In genomic region chr1:172509983-172510382, GRCm38 (mm10) we compare ENCODE assay signal across 16 mouse cellular contexts. TPM values are rescaled to one million over a fixed set of nuclear protein-coding genes. Genes with fewer than 3 reads are reported as not detected.
DNase-seq lines count a peak whose midpoint lies in the region; ATAC-seq and TF ChIP-seq lines count a peak whose summit lies in the region.
"Had no signal": no experiment of that assay in that cellular context is flagged by ENCODE, and none has a peak within 500 bp of the region (broad histone marks: within the 10 kb centered on the region; RNA-seq: fewer than 3 reads in every experiment).

No protein-coding gene starts in this region.

- peaks cover 45% of the 10 kb centered on the region for H3K36me3 ChIP-seq in heart, embryonic 13.5 days
- H3K36me3 ChIP-seq in lung, embryonic 14.5 days (ENCODE audit: insufficient read depth): peaks cover 41% of the 10 kb centered on the region
- H3K36me3 ChIP-seq in intestine, postnatal 0 days (ENCODE audit: control insufficient read depth, insufficient read depth): peaks cover 38% of the 10 kb centered on the region
- H3K36me3 ChIP-seq in stomach, embryonic 16.5 days (ENCODE audit: control insufficient read depth, insufficient read depth, low read length): peaks cover 14% of the 10 kb centered on the region

- H3K27ac ChIP-seq in heart, embryonic 13.5 days (replicated peaks): peak overlapping the region; percentile 37; the same call in 1 of the 2 replicates
- H3K27ac ChIP-seq in lung, embryonic 14.5 days (ENCODE audit: low read depth): peak overlapping the region; percentile 86
- H3K27ac ChIP-seq in intestine, postnatal 0 days (ENCODE audit: low read depth, low read length): peak overlapping the region; percentile 41; the same call in 1 of the 2 replicates
- H3K27ac ChIP-seq in stomach, embryonic 16.5 days (ENCODE audit: low read length): peak overlapping the region; percentile 88

- no peak overlapping the region for H3K9ac ChIP-seq in heart, embryonic 13.5 days
- no peak overlapping the region for H3K9ac ChIP-seq in lung, embryonic 14.5 days
- H3K9ac ChIP-seq in intestine, postnatal 0 days (ENCODE audit: low read depth, low read length): no peak overlapping the region
- peak overlapping the region; percentile 37; the same call in 1 of the 2 replicates for H3K9ac ChIP-seq in stomach, embryonic 16.5 days (ENCODE audit: low read length)

- H3K9me3 ChIP-seq in heart, embryonic 13.5 days: no peaks in the 10 kb centered on the region
- H3K9me3 ChIP-seq in lung, embryonic 14.5 days (ENCODE audit: low read depth, low read length): no peaks in the 10 kb centered on the region
- no peaks in the 10 kb centered on the region for H3K9me3 ChIP-seq in intestine, postnatal 0 days (ENCODE audit: control insufficient read depth)
- no peaks in the 10 kb centered on the region for H3K9me3 ChIP-seq in stomach, embryonic 16.5 days (replicated peaks; ENCODE audit: control insufficient read depth, low read length)

- no peak for ATAC-seq in heart, embryonic 13.5 days (ENCODE audit: extremely low read depth, insufficient number of reproducible peaks, low FRiP score, low TSS enrichment)
- ATAC-seq in lung, embryonic 14.5 days (ENCODE audit: insufficient read depth): peak; percentile 21
- peak; percentile 37 for ATAC-seq in intestine, postnatal 0 days
- peak; percentile 64 for ATAC-seq in stomach, embryonic 16.5 days (ENCODE audit: insufficient read depth, low FRiP score)

- peaks cover 90% of the 10 kb centered on the region for H3K4me1 ChIP-seq in heart, embryonic 13.5 days
- peaks cover 22% of the 10 kb centered on the region for H3K4me1 ChIP-seq in lung, embryonic 14.5 days (ENCODE audit: insufficient read depth)
- peaks cover 5% of the 10 kb centered on the region; the same call in 1 of the 2 replicates for H3K4me1 ChIP-seq in intestine, postnatal 0 days (replicated peaks; ENCODE audit: control insufficient read depth, insufficient read depth, low read length)
- peaks cover 34% of the 10 kb centered on the region for H3K4me1 ChIP-seq in stomach, embryonic 16.5 days (ENCODE audit: control insufficient read depth, insufficient read depth, low read length)

- no peaks in the 10 kb centered on the region for H3K27me3 ChIP-seq in heart, embryonic 13.5 days (replicated peaks)
- no peaks in the 10 kb centered on the region for H3K27me3 ChIP-seq in lung, embryonic 14.5 days (ENCODE audit: insufficient read depth, low read length)
- no peaks in the 10 kb centered on the region for H3K27me3 ChIP-seq in intestine, postnatal 0 days (replicated peaks; ENCODE audit: control insufficient read depth, insufficient read depth, low read length)
- no peaks in the 10 kb centered on the region for H3K27me3 ChIP-seq in stomach, embryonic 16.5 days (ENCODE audit: control insufficient read depth, insufficient read depth, low read length)

- 46% methylated on average over 8 of the region's 8 CpGs for WGBS in heart, embryonic 13.5 days
- 40% methylated on average over 8 of the region's 8 CpGs for WGBS in lung, embryonic 14.5 days
- 29% methylated on average over 8 of the region's 8 CpGs for WGBS in intestine, postnatal 0 days
- 40% methylated on average over 8 of the region's 8 CpGs for WGBS in stomach, embryonic 16.5 days

- no peak overlapping the region for H3K4me2 ChIP-seq in heart, embryonic 13.5 days
- peak overlapping the region; percentile 48 for H3K4me2 ChIP-seq in lung, embryonic 14.5 days
- peak overlapping the region; percentile 54 for H3K4me2 ChIP-seq in intestine, postnatal 0 days (replicated peaks; ENCODE audit: low read depth)
- peak overlapping the region; percentile 42 for H3K4me2 ChIP-seq in stomach, embryonic 16.5 days (ENCODE audit: low read depth, low read length)

- DNase-seq in heart, postnatal 14 days: no peak
- peak; percentile 47 for DNase-seq in lung, embryonic 14.5 days
- DNase-seq in lung, postnatal 36 days: no peak
- DNase-seq in adrenal gland, adult 18-20 months (ENCODE audit: low spot score in 2 of 2): no peak
- no peak for DNase-seq in adrenal gland, postnatal 4 days (ENCODE audit: low spot score in 2 of 2)
- DNase-seq: adrenal gland, adult 2 months; cerebellum, adult 9-10 months; embryo, embryonic 11 days; gastrocnemius, postnatal 25 days; midbrain, embryonic 14.5 days; right cerebral cortex, postnatal 14 days; thymus, postnatal 14 days had no signal

- intact Hi-C loops in heart, postnatal 14 days (cut with DNase I): no loop called here

- TF ChIP-seq CTCF in lung, embryonic 14.5 days (IDR thresholded peaks at IDR 0.05; ENCODE audit: low read depth): no peak
- TF ChIP-seq CTCF in intestine, postnatal 0 days (IDR thresholded peaks at IDR 0.05; ENCODE audit: low read depth): no peak

- H3K4me3 ChIP-seq in heart, embryonic 13.5 days: no peak overlapping the region
- H3K4me3 ChIP-seq in lung, embryonic 14.5 days (ENCODE audit: low read depth, low read length): no peak overlapping the region
- H3K4me3 ChIP-seq in intestine, postnatal 0 days (ENCODE audit: low read depth, low read length): no peak overlapping the region
- H3K4me3 ChIP-seq in stomach, embryonic 16.5 days (replicated peaks; ENCODE audit: low read length): no peak overlapping the region

RNA-seq across cellular contexts. Expression of gene Tagln2, which starts 10.1 kb away (rescaled TPM):
- 312 and 327 TPM in 2 replicates for polyA plus RNA-seq in heart, embryonic 13.5 days (2015; fragmentation: Nextera tagmentation; extraction: Ambion mirVana)
- 100 to 1,000 TPM; 110 to 117 TPM for total RNA-seq in heart, postnatal 14 days (2021)
- polyA plus RNA-seq in lung, embryonic 14.5 days (2014; fragmentation: Nextera tagmentation; extraction: Ambion mirVana): 395 and 407 TPM in 2 replicates
- polyA plus RNA-seq in intestine, postnatal 0 days (2015; fragmentation: Nextera tagmentation; extraction: Ambion mirVana): 339 and 374 TPM in 2 replicates
- polyA plus RNA-seq in stomach, embryonic 16.5 days (2015; fragmentation: Nextera tagmentation; extraction: Ambion mirVana): 377 and 446 TPM in 2 replicates
- 10 to 100 TPM; 64.7 to 65.1 TPM for total RNA-seq in adrenal gland, adult 18-20 months (2021)
- total RNA-seq in adrenal gland, postnatal 4 days (2021): 100 to 1,000 TPM; 143 to 153 TPM

RNA-seq across cellular contexts. Expression of gene Cfap45, which starts 10.6 kb away (rescaled TPM):
- 1.9 and 2.4 TPM in 2 replicates for polyA plus RNA-seq in heart, embryonic 13.5 days (2015; fragmentation: Nextera tagmentation; extraction: Ambion mirVana)
- 1 to 10 TPM in 1 of 2 experiments, under 1 TPM in 1; 0.63 to 2.0 TPM for total RNA-seq in heart, postnatal 14 days (2021)
- 4.2 and 5.1 TPM in 2 replicates for polyA plus RNA-seq in lung, embryonic 14.5 days (2014; fragmentation: Nextera tagmentation; extraction: Ambion mirVana)
- polyA plus RNA-seq in intestine, postnatal 0 days (2015; fragmentation: Nextera tagmentation; extraction: Ambion mirVana): 0.77 and 1.3 TPM in 2 replicates
- 2.6 and 3.1 TPM in 2 replicates for polyA plus RNA-seq in stomach, embryonic 16.5 days (2015; fragmentation: Nextera tagmentation; extraction: Ambion mirVana)
- total RNA-seq in adrenal gland, adult 18-20 months (2021): under 1 TPM; 0.35 to 0.40 TPM
- 1 to 10 TPM; 2.0 to 2.1 TPM for total RNA-seq in adrenal gland, postnatal 4 days (2021)
- total RNA-seq: gastrocnemius, postnatal 25 days had no signal

RNA-seq across cellular contexts. Expression of gene Igsf9, which starts 28.4 kb away (rescaled TPM):
- 9.2 and 9.6 TPM in 2 replicates for polyA plus RNA-seq in heart, embryonic 13.5 days (2015; fragmentation: Nextera tagmentation; extraction: Ambion mirVana)
- total RNA-seq in heart, postnatal 14 days (2021): under 1 TPM; 0.49 to 0.76 TPM
- polyA plus RNA-seq in lung, embryonic 14.5 days (2014; fragmentation: Nextera tagmentation; extraction: Ambion mirVana): 23.5 and 26.0 TPM in 2 replicates
- 73.4 and 93.7 TPM in 2 replicates for polyA plus RNA-seq in intestine, postnatal 0 days (2015; fragmentation: Nextera tagmentation; extraction: Ambion mirVana)
- 51.6 and 55.3 TPM in 2 replicates for polyA plus RNA-seq in stomach, embryonic 16.5 days (2015; fragmentation: Nextera tagmentation; extraction: Ambion mirVana)
- total RNA-seq in adrenal gland, adult 18-20 months (2021): 1 to 10 TPM; 1.1 to 3.2 TPM
- total RNA-seq in adrenal gland, postnatal 4 days (2021): 10 to 100 TPM in 1 of 2 experiments, 1 to 10 TPM in 1; 6.0 to 10.6 TPM

RNA-seq across cellular contexts. Expression of gene Slamf9, which starts 34.8 kb away (rescaled TPM):
- 1.2 and 1.3 TPM in 2 replicates for polyA plus RNA-seq in heart, embryonic 13.5 days (2015; fragmentation: Nextera tagmentation; extraction: Ambion mirVana)
- total RNA-seq in heart, postnatal 14 days (2021): 1 to 10 TPM in 1 of 2 experiments, under 1 TPM in 1; 0.98 to 1.1 TPM
- 0.32 and 1.0 TPM in 2 replicates for polyA plus RNA-seq in lung, embryonic 14.5 days (2014; fragmentation: Nextera tagmentation; extraction: Ambion mirVana)
- 1.8 and 2.1 TPM in 2 replicates for polyA plus RNA-seq in intestine, postnatal 0 days (2015; fragmentation: Nextera tagmentation; extraction: Ambion mirVana)
- polyA plus RNA-seq in stomach, embryonic 16.5 days (2015; fragmentation: Nextera tagmentation; extraction: Ambion mirVana): 0.59 and 0.91 TPM in 2 replicates
- 1 to 10 TPM; 3.4 to 5.0 TPM for total RNA-seq in adrenal gland, adult 18-20 months (2021)
- total RNA-seq in adrenal gland, postnatal 4 days (2021): 1 to 10 TPM; 1.1 to 1.2 TPM
- total RNA-seq: hematopoietic stem cell, adult 5-6 weeks had no signal
- polyA plus RNA-seq: midbrain, embryonic 14.5 days had no signal

RNA-seq across cellular contexts. Expression of gene Vsig8, which starts 45.8 kb away (rescaled TPM):
- polyA plus RNA-seq in heart, embryonic 13.5 days (2015; fragmentation: Nextera tagmentation; extraction: Ambion mirVana): 0.15 and 0.25 TPM in 2 replicates
- total RNA-seq in heart, postnatal 14 days (2021): under 1 TPM in 1 of 2 experiments, not detected in 1; 0.15 TPM
- 0.24 TPM in 1 of 2 replicates, not detected in the other for polyA plus RNA-seq in lung, embryonic 14.5 days (2014; fragmentation: Nextera tagmentation; extraction: Ambion mirVana)
- polyA plus RNA-seq in intestine, postnatal 0 days (2015; fragmentation: Nextera tagmentation; extraction: Ambion mirVana): 0.44 and 0.53 TPM in 2 replicates
- polyA plus RNA-seq in stomach, embryonic 16.5 days (2015; fragmentation: Nextera tagmentation; extraction: Ambion mirVana): 1.6 and 2.5 TPM in 2 replicates
- under 1 TPM in 1 of 2 experiments, not detected in 1; 0.40 TPM for total RNA-seq in adrenal gland, adult 18-20 months (2021)
- under 1 TPM in 1 of 2 experiments, not detected in 1; 0.17 TPM for total RNA-seq in adrenal gland, postnatal 4 days (2021)
- total RNA-seq: gastrocnemius, postnatal 25 days; hematopoietic stem cell, adult 5-6 weeks had no signal

Comparison
In these comparisons a context has a peak if more than half of its experiments do, and no peak if none do; other contexts are left out.
1. H3K27ac ChIP-seq: peak in every context shown above with its lines; median percentile 88 in stomach, embryonic 16.5 days; 86 in lung, embryonic 14.5 days; 41 in intestine, postnatal 0 days; 37 in heart, embryonic 13.5 days.